Mouse (Mus musculus) lung, postnatal 0 days (tissue): ENCODE results near the gene Trim11. TPM values are rescaled to one million over a fixed set of nuclear protein-coding genes. Genes with fewer than 3 reads are reported as not detected.

Experiments used
- ATAC-seq: fragments of 200-750 bp; cut with Nextera tagmentation; 2 replicates; pipeline ENCODE4 v1.8.0; 2017; ENCODE audit warnings: moderate library complexity
- DNase-seq: peaks from one replicate; pipeline ENCODE4 v3.0.0-alpha.2; 2016; ENCODE audit warnings: low spot score
- H3K27ac ChIP-seq: fragments of 300-500 bp; sonication (generic); 2 replicates; pipeline ENCODE4 v1.5.1; 2014; ENCODE audit warnings: antibody characterized with exemption, mild to moderate bottlenecking, low read length, mixed read lengths
- H3K27me3 ChIP-seq: fragments of 300-500 bp; sonication (generic); replicated peaks from 2 replicates; pipeline ENCODE4 v1.6.1; 2014; ENCODE audit warnings: low read length, mixed read lengths; ENCODE audit not compliant: insufficient read depth
- H3K36me3 ChIP-seq: fragments of 300-500 bp; sonication (generic); 2 replicates; pipeline ENCODE4 v1.6.1; 2014; ENCODE audit warnings: low read length, mixed read lengths; ENCODE audit not compliant: insufficient read depth
- H3K4me1 ChIP-seq: fragments of 300-500 bp; sonication (generic); 2 replicates; pipeline ENCODE4 v1.6.1; 2014; ENCODE audit warnings: antibody characterized with exemption, low read depth, low read length, mixed read lengths; ENCODE audit not compliant: insufficient read depth
- H3K4me2 ChIP-seq: fragments of 300-500 bp; sonication (generic); replicated peaks from 2 replicates; pipeline ENCODE4 v1.6.1; 2014; ENCODE audit warnings: low read depth, mild to moderate bottlenecking, low read length, moderate library complexity, mixed read lengths
- H3K4me3 ChIP-seq: fragments of 300-500 bp; sonication (generic); 2 replicates; pipeline ENCODE4 v1.5.1; 2014; ENCODE audit warnings: low read depth, low read length
- H3K9ac ChIP-seq: fragments of 300-500 bp; sonication (generic); replicated peaks from 2 replicates; pipeline ENCODE4 v1.6.1; 2014; ENCODE audit warnings: low read depth, mild to moderate bottlenecking
- H3K9me3 ChIP-seq: fragments of 300-500 bp; sonication (generic); 2 replicates; pipeline ENCODE4 v1.6.1; 2016; ENCODE audit warnings: low read length, mixed read lengths
- CTCF ChIP-seq: IDR thresholded peaks from 2 replicates; pipeline ENCODE4 v1.5.1; 2016; ENCODE audit warnings: antibody characterized with exemption, mild to moderate bottlenecking
- EP300 ChIP-seq: IDR thresholded peaks from 2 replicates; pipeline ENCODE4 v1.6.1; 2016; ENCODE audit warnings: antibody characterized with exemption, mild to moderate bottlenecking, control low read depth
- WGBS: fragments of 180-500 bp; shearing (Covaris S2); extraction: QIAGEN DNeasy Blood & Tissue Kit; methylation state at CpG from one replicate; pipeline ENCODE4 v1.1.7; 2014; 5-methylcytosine and 5-hydroxymethylcytosine counted together
- polyA plus RNA-seq: library from polyadenylated mRNA; unstranded; fragments of >200 nt; fragmentation: Nextera tagmentation; extraction: Ambion mirVana; gene quantifications from 2 replicates; pipeline ENCODE4 v1.2.1, GENCODE M21; 2015

The Trim11 gene
- 19.1 and 20.2 TPM in 2 replicates for polyA plus RNA-seq

- WGBS: 2% methylated on average over 61 of the region's 64 CpGs
- Histone ChIP-seq H3K4me1 (peaks cover 22% of the 10 kb centered on the region), H3K36me3 (0 out of 2 replicates have a peak, but pooled peaks cover 7% of the 10 kb centered on the region), H3K9me3 (no peaks in the 10 kb centered on the region), H3K27me3 (no peaks in the 10 kb centered on the region), H3K4me2 (peak within 1 kb of the TSS; percentile 92), H3K27ac (peak within 1 kb of the TSS; percentile 89), H3K9ac (peak within 1 kb of the TSS; percentile 79), H3K4me3 (peak within 1 kb of the TSS; percentile 94)
- ATAC-seq (peak; percentile 64), DNase-seq (peak; percentile 85)
- TF ChIP-seq CTCF: peak; percentile 13; the same call in 1 of the 2 replicates
- TF ChIP-seq EP300: no peak
Observed at GRCm38 (mm10) chr11:58978027-58978705, at the start of gene Trim11. Trim11 (plus strand) TSS chr11:58978093.

GRCm38 (mm10) chr11:58929055-58929454 is 48.8 kb upstream of the Trim11 start:
- Histone ChIP-seq H3K9ac (no peak overlapping the region), H3K9me3 (no peaks in the 10 kb centered on the region), H3K27me3 (no peaks in the 10 kb centered on the region), H3K36me3 (peaks cover 19% of the 10 kb centered on the region; the same call in 1 of the 2 replicates), H3K4me3 (no peak overlapping the region), H3K4me2 (no peak overlapping the region), H3K4me1 (no peaks in the 10 kb centered on the region), H3K27ac (no peak overlapping the region)
- TF ChIP-seq CTCF (no peak), EP300 (no peak)
- WGBS: 60% methylated on average over 4 of the region's 4 CpGs
- DNase-seq (no peak), ATAC-seq (no peak)

DNA sequence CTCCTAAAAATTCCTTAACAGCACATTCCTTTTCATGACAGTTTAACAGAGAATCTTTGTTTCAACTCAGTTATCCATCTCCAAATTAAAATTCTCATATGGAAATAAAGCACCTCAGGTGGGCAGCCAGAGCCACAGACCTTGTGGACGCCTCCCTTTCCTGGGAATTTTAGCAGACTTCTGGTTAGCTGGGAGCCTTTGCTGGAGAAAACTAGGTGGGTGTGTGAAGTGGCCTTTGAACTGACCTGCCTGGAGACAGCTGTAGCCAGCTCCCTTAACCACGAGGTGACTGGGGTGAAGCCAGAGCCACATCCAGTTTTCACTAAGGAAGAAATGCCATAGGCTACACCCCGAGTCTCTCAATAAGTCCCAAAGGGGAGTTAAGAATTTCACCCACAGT is 48.3 kb upstream of the Trim11 start:
- TF ChIP-seq CTCF (no peak), EP300 (no peak)
- no peak for ATAC-seq
- 40% methylated on average over 3 of the region's 3 CpGs for WGBS

GRCm38 (mm10) chr11:58930254-58930653 is 47.6 kb upstream of the Trim11 start:
- TF ChIP-seq CTCF (no peak), EP300 (no peak)
- 85% methylated on average over 3 of the region's 3 CpGs for WGBS

More for the DNA sequence above, 48.3 kb upstream of the Trim11 start:
- Histone ChIP-seq H3K4me3 (no peak overlapping the region), H3K9me3 (no peaks in the 10 kb centered on the region), H3K4me1 (no peaks in the 10 kb centered on the region), H3K27me3 (no peaks in the 10 kb centered on the region), H3K9ac (no peak overlapping the region), H3K4me2 (no peak overlapping the region), H3K36me3 (peaks cover 23% of the 10 kb centered on the region; the same call in 1 of the 2 replicates), H3K27ac (no peak overlapping the region)
- no peak for DNase-seq

DNA sequence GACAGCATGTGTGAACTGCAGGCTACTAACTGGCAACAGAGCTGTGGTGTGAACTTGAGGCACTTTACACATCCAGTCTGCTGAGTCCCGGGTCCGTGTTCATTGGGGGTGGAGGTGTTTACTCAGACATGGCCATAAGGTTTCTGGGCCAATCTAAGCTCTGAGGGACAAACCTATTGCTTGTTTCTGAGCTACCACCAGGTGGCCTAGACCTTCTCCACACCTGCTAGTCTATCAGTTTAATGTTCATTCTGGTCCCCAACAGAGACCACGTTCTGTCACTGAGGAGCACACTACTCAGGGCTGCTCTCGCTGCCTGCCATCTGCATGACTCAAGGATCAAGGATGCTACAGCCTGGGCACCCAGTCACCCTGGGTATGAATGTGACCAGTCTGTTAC is 46.3 kb upstream of the Trim11 start:
- ATAC-seq (no peak), DNase-seq (no peak)
- peaks cover 23% of the 10 kb centered on the region; the same call in 1 of the 2 replicates for H3K36me3 ChIP-seq
- no peaks in the 10 kb centered on the region for H3K27me3 ChIP-seq
- 64% methylated on average over 4 of the region's 4 CpGs for WGBS
- H3K27ac ChIP-seq: no peak overlapping the region
- no peak overlapping the region for H3K9ac ChIP-seq
- H3K4me3 ChIP-seq: no peak overlapping the region
- no peaks in the 10 kb centered on the region for H3K4me1 ChIP-seq
- TF ChIP-seq EP300 (no peak), CTCF (peak; percentile 45)
- no peak overlapping the region for H3K4me2 ChIP-seq
- H3K9me3 ChIP-seq: no peaks in the 10 kb centered on the region

More at GRCm38 (mm10) chr11:58930254-58930653, 47.6 kb upstream of the Trim11 start:
- H3K9me3 ChIP-seq: no peaks in the 10 kb centered on the region
- no peak overlapping the region for H3K4me3 ChIP-seq
- ATAC-seq (no peak), DNase-seq (no peak)
- no peak overlapping the region for H3K9ac ChIP-seq
- H3K4me1 ChIP-seq: no peaks in the 10 kb centered on the region
- H3K36me3 ChIP-seq: peaks cover 23% of the 10 kb centered on the region; the same call in 1 of the 2 replicates
- H3K27me3 ChIP-seq: no peaks in the 10 kb centered on the region
- no peak overlapping the region for H3K27ac ChIP-seq
- no peak overlapping the region for H3K4me2 ChIP-seq

- Histone ChIP-seq H3K36me3 (peaks cover 16% of the 10 kb centered on the region; the same call in 1 of the 2 replicates), H3K4me2 (peak overlapping the region; percentile 97), H3K9me3 (no peaks in the 10 kb centered on the region), H3K4me3 (peak overlapping the region; percentile 92), H3K27ac (peak overlapping the region; percentile 97), H3K4me1 (peaks cover 12% of the 10 kb centered on the region; the same call in 1 of the 2 replicates), H3K27me3 (no peaks in the 10 kb centered on the region), H3K9ac (peak overlapping the region; percentile 87)
- TF ChIP-seq EP300 (no peak), CTCF (no peak)
- DNase-seq: no peak
- ATAC-seq: no peak
- WGBS: under 1% methylated on average over 13 of the region's 13 CpGs
Observed at GRCm38 (mm10) chr11:58937909-58938308, 40.0 kb upstream of the Trim11 start.
